Mouse (Mus musculus) c-Kit-positive CD71-positive TER-119-positive erythroid progenitor cells, embryonic 14.5 days (primary cell): Measurements from ENCODE around the gene Hsd17b2.

Source experiments
- DNase-seq: peaks from one replicate; pipeline ENCODE4 v3.0.0-alpha.2; 2013; ENCODE audit warnings: low spot score

Hsd17b2 gene

DNA sequence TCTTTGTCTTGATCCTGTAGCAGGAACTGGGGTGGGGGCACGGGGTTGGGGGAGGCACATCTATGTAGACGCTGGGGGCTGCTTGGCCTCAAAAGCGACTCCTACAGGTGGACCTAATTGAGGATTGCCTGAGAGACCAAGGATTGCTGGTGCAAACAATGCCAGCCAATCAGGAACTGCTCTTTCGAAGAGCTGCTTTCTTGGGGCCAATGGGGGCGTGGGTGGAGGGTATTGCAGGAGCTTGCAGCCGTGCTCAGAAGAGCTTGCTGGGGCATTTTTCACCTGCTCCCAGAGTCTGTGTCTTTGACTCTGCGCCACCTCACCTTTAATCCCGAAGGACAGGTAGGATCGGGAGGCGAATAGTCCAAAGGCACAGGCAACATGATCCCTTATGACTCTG is 73.9 kb downstream of the Hsd17b2 start:
- DNase-seq, result peak; percentile 4

DNA sequence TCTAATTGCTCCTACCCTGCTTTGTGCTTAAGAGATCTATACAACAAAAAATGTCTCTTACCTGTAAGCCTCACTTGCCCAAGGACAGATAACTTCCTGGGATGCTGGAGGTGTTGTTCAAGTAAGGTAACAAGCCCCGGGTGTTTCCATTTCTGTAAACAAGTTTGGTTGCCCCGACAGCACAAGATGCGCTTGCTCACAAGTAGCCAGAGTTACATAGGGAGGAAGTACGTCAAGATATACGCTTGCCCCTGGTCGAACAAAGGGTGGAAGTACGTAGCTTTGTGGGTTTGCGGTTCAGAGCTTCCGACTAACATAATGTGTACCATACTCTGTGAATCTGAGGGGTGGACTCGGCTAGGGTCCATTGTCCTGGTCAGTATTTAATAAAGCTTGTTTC is 74.4 kb downstream of the Hsd17b2 start:
- DNase-seq, result no peak

DNA sequence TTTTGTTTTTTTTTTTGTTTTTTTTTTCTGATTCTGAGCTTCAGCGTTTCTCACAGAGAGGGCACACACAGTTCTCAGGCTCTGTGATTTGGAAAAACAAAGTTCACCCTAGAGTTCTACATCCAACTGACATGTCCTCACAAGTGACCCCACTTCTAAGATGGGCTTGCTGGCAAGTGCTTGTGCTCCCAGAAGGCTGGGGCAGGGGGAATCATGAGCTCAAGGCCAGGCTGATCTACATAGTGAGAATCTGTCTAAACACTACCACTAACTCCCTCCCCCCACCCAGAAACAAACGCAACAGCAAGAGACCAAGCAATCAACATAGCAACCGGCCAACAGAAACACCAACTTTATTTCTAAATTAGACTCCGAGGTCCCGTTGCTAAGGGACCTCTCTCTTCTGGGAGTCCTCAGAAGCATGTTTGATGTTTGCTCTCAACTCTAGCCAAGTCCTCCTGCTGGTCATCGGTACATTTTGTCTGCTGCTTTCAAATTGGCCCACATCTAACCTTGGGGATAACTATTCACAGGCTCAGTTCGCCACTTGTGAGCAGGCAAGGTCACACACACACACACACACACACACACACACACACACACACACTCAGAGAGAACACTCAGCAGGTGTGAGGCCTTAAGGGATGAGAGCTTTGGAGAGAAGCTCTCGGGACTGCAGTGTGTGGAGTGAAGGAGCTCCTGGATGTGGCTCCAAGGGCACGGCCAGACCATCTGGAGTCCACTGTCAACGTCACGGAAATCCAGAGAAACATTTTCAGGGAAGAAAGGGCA is 77.0 kb downstream of the Hsd17b2 start:
- DNase-seq, result no peak

DNA sequence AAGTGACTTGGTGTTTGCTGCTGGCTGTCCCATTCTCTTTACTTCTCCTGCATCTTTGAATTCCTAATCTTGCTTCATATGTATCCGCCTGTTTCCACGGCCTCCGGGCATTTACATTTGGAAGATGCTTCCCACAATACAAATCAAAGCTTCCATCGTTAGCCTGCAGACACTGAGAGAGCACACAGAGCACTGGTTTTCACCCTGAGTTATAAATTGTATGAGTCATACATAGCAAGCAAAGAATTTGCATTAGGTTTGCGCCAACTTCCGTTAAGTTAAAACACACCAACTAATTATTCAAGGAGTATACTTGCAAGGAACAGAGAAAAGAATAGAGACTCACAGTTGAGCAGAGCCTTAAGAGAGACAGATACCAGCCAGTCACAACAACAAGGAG is 77.6 kb downstream of the Hsd17b2 start:
- no peak for DNase-seq

DNA sequence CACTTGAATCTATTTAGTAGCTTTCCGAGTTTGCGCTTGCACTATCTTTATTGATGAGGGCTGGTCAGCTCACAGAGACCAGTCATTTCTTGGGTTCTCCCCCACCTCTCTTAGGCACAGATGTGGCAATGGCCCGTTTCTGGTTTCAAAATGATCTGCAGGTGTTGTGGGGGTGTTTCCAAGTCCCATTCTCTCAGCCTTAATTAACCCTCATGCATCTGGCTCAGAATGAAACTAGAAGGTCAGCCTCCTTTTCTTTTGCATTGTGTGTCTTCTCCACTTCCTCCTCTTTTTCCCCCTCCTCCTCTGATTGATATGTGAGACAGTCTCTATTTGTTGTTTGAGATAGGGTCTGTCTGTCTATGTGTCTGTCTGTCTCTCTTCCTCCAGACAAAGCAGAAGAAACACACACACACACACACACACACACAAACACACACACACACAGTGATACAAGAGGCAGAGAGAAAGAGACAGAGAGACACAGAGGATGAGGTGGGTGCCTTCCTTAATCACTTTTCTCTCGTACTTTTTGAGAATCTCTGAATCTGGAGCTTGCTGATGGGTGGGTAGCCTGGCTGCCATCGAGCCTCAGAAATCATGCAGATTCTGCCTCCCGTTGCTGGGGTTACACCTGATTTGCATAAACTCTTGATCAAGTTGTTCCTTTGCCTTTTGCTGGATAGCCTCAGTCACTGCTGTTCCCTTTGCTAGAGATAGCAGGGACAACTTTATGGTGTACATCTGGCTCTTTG is 79.8 kb downstream of the Hsd17b2 start:
- DNase-seq, result no peak

DNA sequence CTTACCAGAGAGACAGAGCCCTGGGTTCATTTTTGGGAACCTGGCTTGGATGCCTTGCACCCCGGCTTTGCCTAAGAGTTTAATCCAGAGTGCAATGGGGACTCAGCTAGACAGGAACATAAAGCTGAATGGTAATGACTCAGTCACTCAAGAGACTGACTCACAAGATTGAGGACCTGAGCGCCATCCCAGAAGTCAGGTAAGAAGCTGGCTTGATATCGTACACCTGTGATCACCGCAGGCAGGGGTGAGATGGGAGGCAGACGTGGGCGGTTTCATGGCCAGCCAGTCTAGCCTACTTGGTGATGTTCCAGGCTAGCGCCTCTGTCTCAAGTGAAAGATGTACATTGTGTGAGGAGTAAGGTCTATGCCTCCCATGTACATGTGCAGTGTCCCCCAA is 81.3 kb downstream of the Hsd17b2 start:
- no peak for DNase-seq

- no peak for DNase-seq
These were observed 84.7 kb downstream of the Hsd17b2 start for GRCm38 (mm10) chr8:117786428-117786827.

- no peak for DNase-seq
These were observed 91.0 kb downstream of the Hsd17b2 start for GRCm38 (mm10) chr8:117792616-117793144.

DNA sequence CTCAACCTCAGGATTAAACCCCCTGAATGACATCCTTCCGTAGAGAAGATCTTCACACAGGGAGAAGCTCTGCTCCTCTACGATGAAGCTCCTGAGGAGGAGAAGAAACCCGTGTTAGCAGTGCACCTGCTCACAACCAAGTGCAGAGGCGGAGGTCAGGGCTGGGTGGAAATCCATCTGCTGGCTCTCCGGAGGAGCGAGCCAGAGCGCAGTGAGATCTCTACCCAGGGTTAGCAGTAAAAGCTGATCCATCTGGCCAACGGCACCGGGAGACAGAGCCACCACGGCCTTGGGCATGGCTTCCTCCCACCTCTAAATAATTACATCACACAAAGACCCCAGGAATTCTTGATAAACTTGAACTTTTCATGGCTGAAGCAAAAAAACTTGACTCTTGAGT is 92.9 kb downstream of the Hsd17b2 start:
- DNase-seq, result no peak

GRCm38 (mm10) chr8:117796464-117796863 is 94.8 kb downstream of the Hsd17b2 start:
- no peak for DNase-seq

DNA sequence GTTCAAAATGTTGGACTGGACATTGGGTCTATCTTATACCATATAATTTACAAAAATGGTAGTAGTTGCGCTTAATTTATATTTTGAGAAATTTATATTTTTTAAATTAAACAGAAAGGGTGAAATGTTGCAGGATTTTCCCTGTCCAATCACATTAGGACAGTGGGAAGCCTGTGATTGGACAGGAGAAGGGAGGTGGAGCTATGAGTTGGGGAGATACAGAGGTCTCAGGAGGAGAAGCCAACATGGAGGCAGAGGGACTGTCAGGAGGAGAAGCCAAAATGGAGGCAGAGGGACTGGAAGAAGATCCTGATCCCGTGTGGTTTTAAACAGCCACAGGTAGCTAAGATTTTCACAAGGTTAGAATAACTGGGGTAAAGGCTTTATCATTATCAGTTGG is 96.4 kb downstream of the Hsd17b2 start:
- no peak for DNase-seq

DNA sequence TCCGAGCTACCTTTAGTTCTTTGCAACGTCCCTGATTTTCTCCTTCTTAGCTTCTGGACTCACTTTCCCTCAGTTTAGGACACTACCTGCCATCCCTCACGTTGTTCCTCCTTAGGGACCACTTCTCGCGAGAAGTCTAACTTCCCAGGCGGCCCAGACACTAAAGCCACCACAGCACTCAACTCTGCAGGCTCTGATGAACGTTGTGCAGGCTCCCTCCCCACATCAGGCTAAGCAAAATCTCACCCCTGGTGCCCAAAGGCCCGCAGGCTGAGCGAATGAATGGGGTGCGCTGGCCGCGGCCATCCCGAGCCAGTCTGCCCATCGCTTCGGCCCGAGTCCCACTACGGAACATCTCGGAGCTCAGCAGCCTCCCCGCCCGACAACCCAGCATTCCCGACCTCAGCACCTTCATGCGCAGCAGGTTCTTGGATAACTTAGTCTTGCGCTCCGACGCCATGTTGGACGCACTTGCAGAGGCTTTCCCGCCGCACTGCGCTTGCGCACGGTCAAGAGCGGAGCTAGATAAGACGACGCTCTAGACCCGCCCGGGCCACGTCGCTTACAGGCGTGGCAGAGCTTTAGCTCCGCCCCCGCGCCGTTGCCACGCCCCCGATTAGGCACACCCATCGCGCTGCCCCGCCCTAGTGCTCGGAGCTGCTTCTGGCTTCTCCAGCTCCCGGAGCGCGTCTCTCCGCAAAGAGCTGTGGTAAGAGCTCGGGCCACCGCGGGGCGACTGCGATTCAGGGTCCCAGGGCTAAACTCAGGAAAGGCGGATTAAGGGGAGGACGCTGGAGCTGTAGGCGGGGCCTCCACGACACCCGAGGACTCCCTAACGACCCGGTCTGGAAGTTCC is 100.0 kb downstream of the Hsd17b2 start, which contains the start of gene Mphosph6:
Gene Mphosph6 (minus strand): TSS at position 501 of the 856 bp plus-strand sequence.
- DNase-seq, result peak; percentile 98

DNA sequence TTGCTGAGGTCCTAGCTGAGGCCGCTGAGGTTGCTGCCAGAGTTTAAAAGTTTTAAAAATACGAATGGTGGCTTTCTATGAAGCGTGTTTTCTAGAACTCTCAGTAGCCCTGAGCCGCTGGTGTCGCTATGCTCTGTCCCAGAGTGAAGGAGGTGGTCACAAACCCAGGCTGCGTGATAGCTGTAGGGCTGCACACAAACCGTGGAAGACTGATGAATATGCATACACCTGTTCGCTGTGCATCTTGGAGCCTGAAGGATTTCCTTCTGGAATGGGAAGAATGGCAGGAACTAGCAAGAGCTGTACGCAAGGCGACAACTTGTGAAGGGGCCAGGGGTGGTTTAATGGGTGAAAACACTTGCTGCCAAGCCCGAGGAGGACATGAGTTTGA is 100.6 kb downstream of the Hsd17b2 start:
- no peak for DNase-seq

DNA sequence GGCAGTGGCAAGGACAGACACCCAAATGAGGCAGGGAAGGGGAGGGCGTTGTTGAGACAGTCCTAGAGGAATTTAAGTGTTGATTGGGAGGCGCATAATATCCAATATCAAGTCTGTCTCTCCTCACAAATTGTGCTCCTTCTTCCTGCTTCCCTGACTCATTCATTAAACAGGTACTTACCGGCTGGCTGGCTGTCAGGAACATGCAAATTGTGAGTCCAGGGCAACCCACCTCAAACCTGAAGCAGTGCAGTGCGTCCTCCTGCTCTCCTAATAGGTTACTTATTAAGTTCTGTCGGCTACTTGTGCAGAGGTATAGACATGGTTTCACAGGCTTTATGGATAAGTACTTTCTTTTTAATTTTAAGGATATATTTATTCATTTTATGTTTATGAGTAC is 103.7 kb downstream of the Hsd17b2 start:
- DNase-seq, result no peak
